Mouse (Mus musculus): ENCODE measurements around the gene Tsnax. TPM values are rescaled to one million over a fixed set of nuclear protein-coding genes. Genes with fewer than 3 reads are reported as not detected.

Gene Tsnax
- polyA plus RNA-seq, 1 experiment: 49.7 TPM

- no peak for DNase-seq (ENCODE audit: low read depth)
These were observed 67.9 kb downstream of the Tsnax start for GRCm38 (mm10) chr8:125080388-125081344.

DNA sequence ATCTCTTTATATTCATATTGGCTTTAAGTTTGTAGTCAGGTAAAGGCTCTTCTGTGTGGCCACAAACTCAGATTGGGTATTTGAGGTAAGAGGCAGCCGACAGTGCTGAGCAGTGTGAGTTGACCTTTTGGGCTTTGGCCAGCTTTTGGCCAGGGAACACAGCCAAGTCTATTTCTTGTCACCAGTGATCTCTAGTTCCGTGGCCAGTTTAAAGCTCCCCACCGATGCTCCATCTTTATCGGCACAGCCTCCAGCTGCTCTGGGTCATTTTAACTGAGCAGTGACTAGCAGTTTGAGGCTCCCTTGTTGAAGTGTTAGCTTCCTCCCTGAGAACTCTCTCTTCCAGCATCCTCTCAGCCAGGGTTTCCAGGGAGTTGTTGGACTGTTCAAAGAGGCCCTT is 70.9 kb downstream of the Tsnax start:
- no peak for DNase-seq (ENCODE audit: low read depth)

Other genes with a start within 250 kb of the Tsnax start
- 4.3 and 5.4 TPM in 2 replicates for gene Trim67, start 219.9 kb upstream of the Tsnax start, polyA plus RNA-seq (2012; rRNA removed)
- gene Gnpat, start 150.0 kb upstream of the Tsnax start, polyA plus RNA-seq (2012; rRNA removed): 106 and 129 TPM in 2 replicates
- 10.1 and 10.5 TPM in 2 replicates for gene 2810004N23Rik, start 149.9 kb upstream of the Tsnax start, polyA plus RNA-seq (2012; rRNA removed)
- gene Exoc8, start 115.3 kb upstream of the Tsnax start, polyA plus RNA-seq (2012; rRNA removed): 8.7 and 12.4 TPM in 2 replicates
- gene Sprtn, start 115.1 kb upstream of the Tsnax start, polyA plus RNA-seq (2012; rRNA removed): 14.8 and 16.2 TPM in 2 replicates
- gene Egln1, start 63.7 kb upstream of the Tsnax start, polyA plus RNA-seq (2012; rRNA removed): 29.5 TPM in 2 replicates
- gene Disc1, start 41.2 kb downstream of the Tsnax start, polyA plus RNA-seq (2012; rRNA removed): 0.99 and 1.1 TPM in 2 replicates